Mouse (Mus musculus) ovary, postnatal 36 days (tissue): Measurements from ENCODE around the gene Pdzd2.

Source experiments
- DNase-seq: peaks from one replicate; pipeline ENCODE4 v3.0.0; 2022; ENCODE audit warnings: low spot score, mixed read lengths

Pdzd2 gene

DNA sequence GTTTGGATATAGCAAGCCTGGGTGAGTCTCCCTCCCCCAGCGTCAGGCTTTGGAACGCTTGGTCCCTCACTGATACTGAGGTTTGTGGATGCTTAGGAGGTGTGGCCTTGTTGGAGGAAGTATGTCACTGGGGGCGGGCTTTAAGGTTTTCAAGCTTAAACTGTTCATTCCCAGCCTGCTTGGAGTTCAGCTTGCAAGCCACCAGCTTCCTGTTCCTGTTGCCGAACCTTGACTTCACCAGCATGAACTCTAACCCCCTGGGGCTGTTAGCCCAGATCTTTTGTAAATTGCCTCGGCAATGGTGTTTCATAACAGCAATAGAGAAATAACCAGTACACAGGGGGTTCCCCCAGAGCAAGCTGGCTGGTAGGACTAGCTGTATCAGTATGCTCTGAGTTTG is 260.4 kb downstream of the Pdzd2 start:
- DNase-seq: no peak

GRCm38 (mm10) chr15:12473596-12473995 is 266.1 kb downstream of the Pdzd2 start:
- DNase-seq: peak; percentile 17

GRCm38 (mm10) chr15:12472646-12473045 is 267.1 kb downstream of the Pdzd2 start:
- DNase-seq: no peak

DNA sequence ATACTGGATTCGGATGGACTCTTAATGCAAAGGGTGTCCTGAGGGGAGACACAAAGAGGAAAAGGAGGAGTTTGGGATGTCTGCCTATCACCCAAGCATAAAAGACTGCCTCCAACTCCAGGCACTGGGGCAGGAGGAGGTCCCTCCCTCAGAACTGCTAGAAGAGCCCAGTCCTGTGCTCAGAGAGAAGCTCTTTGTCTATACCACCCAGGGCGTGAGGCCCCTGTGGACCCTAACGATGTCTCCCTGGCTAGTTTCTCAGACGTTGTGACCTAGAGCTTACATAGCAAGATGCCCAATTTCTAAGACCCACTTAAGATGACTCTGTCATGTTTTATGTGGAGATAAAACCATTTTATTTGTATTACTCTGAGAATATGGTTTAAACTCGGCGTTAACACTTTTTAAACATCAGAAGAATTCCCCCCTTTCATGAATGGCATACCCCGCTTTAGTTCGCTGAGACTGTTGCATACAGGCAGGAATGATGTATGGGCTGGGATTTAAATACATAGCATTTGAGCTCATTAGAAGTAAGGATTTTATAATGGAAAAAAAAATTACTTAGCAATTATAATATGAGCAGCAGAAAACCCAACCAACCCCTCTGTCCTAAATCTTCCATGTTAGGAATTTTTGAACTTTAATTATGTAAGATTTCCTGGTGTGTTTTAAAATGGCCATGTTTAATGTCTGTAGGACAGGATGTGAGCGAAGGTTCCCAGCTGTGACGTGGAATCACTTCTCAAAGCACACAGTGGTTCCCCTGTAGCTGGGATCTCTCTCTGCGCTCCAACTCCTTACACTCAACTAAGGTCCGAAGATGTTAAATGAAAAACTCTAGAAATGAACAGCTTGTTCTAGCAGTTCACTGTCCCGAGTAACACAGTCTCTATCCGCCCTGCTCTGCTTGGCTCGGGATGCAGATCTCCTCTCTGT is 268.6 kb downstream of the Pdzd2 start:
- no peak for DNase-seq

- DNase-seq: no peak
Observed at GRCm38 (mm10) chr15:12468625-12469024, 271.1 kb downstream of the Pdzd2 start.

DNA sequence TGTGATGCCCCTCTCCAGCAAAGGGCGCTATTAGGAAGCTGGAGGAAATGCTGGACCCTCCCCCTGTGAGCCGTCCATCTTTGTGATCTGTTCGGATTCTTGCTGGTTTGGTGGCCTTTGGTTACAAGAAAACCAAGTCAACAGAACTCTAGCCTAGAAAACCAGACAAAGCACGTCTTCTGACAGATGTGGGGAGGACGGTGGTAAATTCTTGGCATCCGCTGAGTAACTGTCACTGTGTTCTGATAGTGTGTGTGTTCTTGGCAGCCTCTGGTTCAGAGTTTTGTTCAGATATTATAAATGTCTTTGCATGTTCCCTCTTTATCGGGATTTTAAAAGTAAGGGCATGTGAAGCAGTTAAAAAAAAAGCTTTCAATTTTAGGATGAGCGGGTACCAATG is 274.0 kb downstream of the Pdzd2 start:
- no peak for DNase-seq

DNA sequence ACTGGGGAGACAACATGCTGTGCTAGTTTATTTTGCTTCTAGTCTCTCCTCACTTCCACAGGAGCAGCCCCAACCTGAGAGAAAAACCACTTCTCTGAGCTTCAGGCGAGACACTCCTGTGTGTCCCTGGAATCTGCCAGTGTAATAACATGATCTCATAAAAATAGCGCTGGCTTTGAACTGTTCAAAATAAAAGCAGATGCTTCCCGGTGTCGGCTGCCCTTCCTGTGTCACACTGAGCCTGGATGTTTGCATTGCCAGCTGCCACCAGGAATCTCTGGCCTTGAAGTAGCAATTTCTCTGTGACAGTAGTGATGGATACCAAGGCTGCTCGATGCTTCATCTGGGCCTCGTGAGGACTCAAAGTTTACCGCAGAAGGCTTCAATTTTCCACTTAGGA is 282.9 kb downstream of the Pdzd2 start:
- DNase-seq: peak; percentile 27

GRCm38 (mm10) chr15:12453343-12453742 is 286.4 kb downstream of the Pdzd2 start:
- DNase-seq: no peak

GRCm38 (mm10) chr15:12452141-12452995 is 287.4 kb downstream of the Pdzd2 start:
- DNase-seq: no peak

DNA sequence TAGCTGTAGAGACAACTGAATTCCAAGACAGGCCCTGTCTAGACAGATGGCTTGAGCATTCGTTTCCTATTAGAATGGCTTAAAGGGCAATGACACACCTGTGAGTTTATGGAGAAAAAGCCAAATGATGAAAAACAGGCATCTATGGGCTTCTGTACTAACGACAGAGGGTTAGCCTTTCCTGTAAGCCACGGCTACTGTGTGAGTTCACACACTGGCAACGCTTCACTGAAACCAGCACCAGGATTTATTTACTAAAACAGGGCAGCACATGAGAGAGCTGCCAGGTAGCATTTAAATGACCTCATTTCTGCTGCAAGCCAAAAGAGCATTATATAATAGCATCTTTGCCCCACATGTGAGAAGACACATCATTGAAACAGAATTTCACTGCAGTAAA is 288.3 kb downstream of the Pdzd2 start:
- DNase-seq: no peak

DNA sequence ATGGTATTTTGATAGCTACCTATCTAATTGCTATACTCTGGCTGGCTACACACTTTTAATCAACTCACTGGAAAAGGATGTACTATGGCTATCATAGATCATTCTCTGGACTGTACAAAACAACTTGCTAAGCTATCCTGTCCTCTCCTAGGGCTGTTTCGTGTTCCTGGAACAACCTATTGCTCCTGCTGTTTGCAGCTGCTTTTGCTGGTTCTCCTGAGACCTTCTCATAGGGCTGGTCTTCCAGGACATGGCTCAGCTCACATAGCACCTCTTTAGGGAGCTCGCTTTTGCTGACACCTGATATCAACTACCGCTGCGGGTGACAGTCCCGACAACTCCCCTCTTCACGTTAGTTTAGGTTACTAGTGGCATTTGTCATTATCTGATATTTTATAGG is 288.9 kb downstream of the Pdzd2 start:
- no peak for DNase-seq

DNA sequence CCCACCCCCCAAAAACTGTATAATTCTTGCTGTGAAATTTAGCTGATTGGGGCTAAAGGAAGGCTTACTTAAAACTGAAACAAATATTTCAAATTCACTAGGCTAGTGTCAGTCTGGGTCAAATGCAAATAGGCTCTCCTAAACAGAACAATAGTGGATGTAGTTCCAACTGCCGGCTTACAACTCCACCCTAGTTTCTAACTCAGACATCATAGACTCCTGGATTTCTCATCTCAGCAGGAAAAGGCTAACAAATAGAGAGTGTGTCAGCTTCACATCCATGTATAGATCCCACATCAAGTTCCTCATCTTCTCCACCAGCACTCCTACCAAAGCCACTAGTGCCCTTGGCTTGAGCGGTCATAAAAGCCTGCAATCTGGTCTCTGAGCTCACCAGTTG is 290.4 kb downstream of the Pdzd2 start:
- no peak for DNase-seq

GRCm38 (mm10) chr15:12447021-12447434 is 292.7 kb downstream of the Pdzd2 start:
- DNase-seq: no peak

- no peak for DNase-seq
Observed at GRCm38 (mm10) chr15:12444551-12444950, 295.2 kb downstream of the Pdzd2 start.

DNA sequence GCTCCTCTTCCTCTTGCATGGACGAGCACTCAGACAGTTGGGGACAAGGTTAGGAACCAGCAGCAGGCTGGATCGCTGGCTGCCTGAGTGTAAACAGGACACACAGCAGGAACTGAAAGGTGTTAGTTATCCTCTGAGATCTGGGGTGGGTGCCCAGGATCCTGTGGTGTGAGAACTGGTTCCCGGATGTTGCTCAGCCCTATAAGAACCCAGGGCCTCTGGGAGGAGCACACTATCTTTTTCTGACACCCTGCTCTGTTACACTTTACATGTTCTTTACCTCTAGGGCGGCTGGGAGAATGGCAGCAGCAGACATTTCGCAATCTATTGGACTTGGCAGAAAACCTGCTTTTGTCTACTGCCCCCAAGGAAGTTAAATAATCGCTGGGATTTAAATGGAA is 300.4 kb downstream of the Pdzd2 start:
- DNase-seq: no peak

DNA sequence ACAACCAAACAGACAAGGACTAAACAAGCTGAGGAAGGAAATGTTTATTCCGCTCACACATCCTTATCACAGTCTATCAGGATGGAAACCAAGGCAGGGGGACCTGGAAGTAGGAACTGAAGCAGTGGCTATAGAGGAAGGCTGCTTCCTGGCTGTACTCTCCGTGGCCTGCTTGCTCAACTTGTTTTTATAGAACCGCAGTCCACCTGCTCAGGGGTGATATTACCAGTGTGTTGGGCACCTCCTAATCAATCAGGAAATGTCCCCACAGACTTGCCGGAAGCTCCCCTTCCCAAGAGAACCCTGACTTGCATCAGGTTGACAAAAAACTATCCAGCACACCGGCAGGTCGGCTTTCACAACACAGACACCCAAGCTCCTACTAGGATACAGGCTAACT is 301.0 kb downstream of the Pdzd2 start:
- DNase-seq: no peak

- DNase-seq: no peak
Observed at GRCm38 (mm10) chr15:12438081-12438480, 301.6 kb downstream of the Pdzd2 start.

- no peak for DNase-seq
Observed at GRCm38 (mm10) chr15:12435910-12436309, 303.8 kb downstream of the Pdzd2 start.

- peak; percentile 26 for DNase-seq
Observed at GRCm38 (mm10) chr15:12433893-12434599, 305.7 kb downstream of the Pdzd2 start.

DNA sequence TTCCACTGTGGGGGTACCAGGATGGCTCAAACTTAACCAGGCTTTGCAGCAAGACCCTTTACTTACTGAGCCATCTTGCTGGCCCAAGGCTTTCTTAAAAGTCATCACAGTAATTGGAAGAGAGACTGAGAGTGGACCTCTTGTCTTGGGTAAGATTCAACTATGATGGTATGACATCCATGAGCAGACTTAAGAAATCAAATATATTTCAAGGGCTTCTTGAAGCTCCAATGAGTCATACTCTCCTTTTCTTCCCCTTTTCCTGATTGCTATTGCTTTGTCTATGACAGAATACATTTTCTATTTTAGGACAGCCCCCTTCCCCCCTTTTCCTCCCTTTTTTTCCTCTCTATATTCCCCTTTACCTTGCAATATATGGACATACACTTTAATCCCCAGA is 306.8 kb downstream of the Pdzd2 start:
- no peak for DNase-seq

- DNase-seq: no peak
Observed at GRCm38 (mm10) chr15:12432320-12432719, 307.4 kb downstream of the Pdzd2 start.

DNA sequence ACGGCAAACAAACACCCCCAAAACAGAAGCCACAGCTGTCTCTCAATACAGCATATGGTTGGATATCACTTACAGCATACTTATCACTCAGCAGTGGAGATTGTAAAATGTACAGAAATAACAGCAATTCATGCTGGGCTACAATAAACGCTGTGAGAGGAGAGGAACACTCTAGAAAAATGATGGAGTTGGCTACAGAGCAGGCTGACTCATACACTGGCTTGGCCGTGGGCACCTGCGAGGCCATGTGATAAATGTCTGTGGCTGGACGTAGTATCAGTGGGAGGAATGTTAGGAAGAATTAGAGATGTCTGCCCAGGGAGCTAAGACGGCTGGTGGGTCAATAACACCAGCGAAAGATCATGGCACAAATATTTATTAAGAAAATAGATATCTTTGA is 308.0 kb downstream of the Pdzd2 start:
- DNase-seq: peak; percentile 31
